Mouse (Mus musculus) limb, embryonic 11.5 days (tissue): Measurements from ENCODE around the gene Vill. TPM values are rescaled to one million over a fixed set of nuclear protein-coding genes. Genes with fewer than 3 reads are reported as not detected.
A peak's percentile ranks its signal among the peaks of the same experiment; 100 is the strongest.

ENCODE experiments used
- ATAC-seq: fragments of 200-750 bp; cut with Nextera tagmentation; 2 replicates; pipeline ENCODE4 v1.8.0; 2017; ENCODE audit warnings: low read depth; ENCODE audit not compliant: insufficient number of reproducible peaks, low FRiP score, low TSS enrichment
- DNase-seq: peaks from one replicate; pipeline ENCODE4 v3.0.0-alpha.2; 2015; ENCODE audit warnings: low spot score
- H3K27ac ChIP-seq: fragments of 300-500 bp; sonication (generic); replicated peaks from 2 replicates; pipeline ENCODE4 v1.5.1; 2014; ENCODE audit warnings: low read depth, mild to moderate bottlenecking, low read length
- H3K27me3 ChIP-seq: fragments of 300-500 bp; sonication (generic); 2 replicates; pipeline ENCODE4 v1.6.1; 2014; ENCODE audit warnings: mild to moderate bottlenecking, low read length, mixed read lengths; ENCODE audit not compliant: control insufficient read depth, insufficient read depth
- H3K36me3 ChIP-seq: fragments of 300-500 bp; sonication (generic); 2 replicates; pipeline ENCODE4 v1.6.1; 2014; ENCODE audit warnings: mild to moderate bottlenecking, low read length, moderate library complexity, mixed read lengths; ENCODE audit not compliant: control insufficient read depth, insufficient read depth
- H3K4me1 ChIP-seq: fragments of 300-500 bp; sonication (generic); 2 replicates; pipeline ENCODE4 v1.6.1; 2014; ENCODE audit warnings: low read length, mixed read lengths; ENCODE audit not compliant: control insufficient read depth, insufficient read depth
- H3K4me2 ChIP-seq: fragments of 300-500 bp; sonication (generic); 2 replicates; pipeline ENCODE4 v1.6.1; 2014; ENCODE audit warnings: low read depth, mild to moderate bottlenecking, moderate library complexity; ENCODE audit not compliant: severe bottlenecking
- H3K4me3 ChIP-seq: fragments of 300-500 bp; sonication (generic); 2 replicates; pipeline ENCODE4 v1.5.1; 2014; ENCODE audit warnings: low read depth, low read length
- H3K9ac ChIP-seq: fragments of 300-500 bp; sonication (generic); 2 replicates; pipeline ENCODE4 v1.6.1; 2014; ENCODE audit warnings: mild to moderate bottlenecking, low read length
- H3K9me3 ChIP-seq: fragments of 300-500 bp; sonication (generic); 2 replicates; pipeline ENCODE4 v1.6.1; 2016; ENCODE audit warnings: low read length; ENCODE audit not compliant: control insufficient read depth
- WGBS: fragments of 180-500 bp; shearing (Covaris S2); extraction: QIAGEN DNeasy Blood & Tissue Kit; methylation state at CpG from one replicate; pipeline ENCODE4 v1.1.7; 2014; 5-methylcytosine and 5-hydroxymethylcytosine counted together
- polyA plus RNA-seq: library from polyadenylated mRNA; unstranded; fragments of >200 nt; fragmentation: Nextera tagmentation; extraction: Ambion mirVana; gene quantifications from 2 replicates; pipeline ENCODE4 v1.2.1, GENCODE M21; 2014

Gene Vill
- polyA plus RNA-seq, 1 experiment from 2014 or later: 26.5 TPM

- 73% methylated on average over 14 of the region's 14 CpGs for WGBS
- no peaks in the 10 kb centered on the region for H3K27me3 ChIP-seq
- no peak overlapping the region for H3K4me2 ChIP-seq
- no peaks in the 10 kb centered on the region for H3K36me3 ChIP-seq
- no peaks in the 10 kb centered on the region for H3K9me3 ChIP-seq
- DNase-seq (no peak), ATAC-seq (no peak)
- H3K4me1 ChIP-seq: peaks cover 32% of the 10 kb centered on the region
- no peak overlapping the region for H3K9ac ChIP-seq
- H3K27ac ChIP-seq: peak overlapping the region; percentile 56; the same call in 1 of the 2 replicates
- no peak overlapping the region for H3K4me3 ChIP-seq
These were observed 20.8 kb upstream of the Vill start for GRCm38 (mm10) chr9:119031772-119032171.

GRCm38 (mm10) chr9:119032538-119032937 is 20.0 kb upstream of the Vill start:
- Histone ChIP-seq H3K4me2 (no peak overlapping the region), H3K36me3 (no peaks in the 10 kb centered on the region), H3K4me1 (peaks cover 32% of the 10 kb centered on the region), H3K9me3 (no peaks in the 10 kb centered on the region), H3K4me3 (no peak overlapping the region), H3K27ac (peak overlapping the region; percentile 56), H3K9ac (no peak overlapping the region), H3K27me3 (no peaks in the 10 kb centered on the region)
- 56% methylated on average over 9 of the region's 9 CpGs for WGBS
- DNase-seq (no peak), ATAC-seq (no peak)

- DNase-seq (peak; percentile 49), ATAC-seq (no peak; the same call in 1 of the 2 replicates)
- Histone ChIP-seq H3K27ac (peak overlapping the region; percentile 56), H3K9ac (no peak overlapping the region; the same call in 1 of the 2 replicates), H3K27me3 (no peaks in the 10 kb centered on the region), H3K36me3 (no peaks in the 10 kb centered on the region), H3K4me3 (no peak overlapping the region), H3K4me1 (peaks cover 32% of the 10 kb centered on the region), H3K9me3 (no peaks in the 10 kb centered on the region), H3K4me2 (no peak overlapping the region)
- 81% methylated on average over 19 of the region's 19 CpGs for whole genome bisulfite sequencing
These were observed 19.3 kb upstream of the Vill start for GRCm38 (mm10) chr9:119033111-119033921.

- no peak overlapping the region for H3K4me3 ChIP-seq
- ATAC-seq (no peak), DNase-seq (no peak)
- no peak overlapping the region for H3K4me2 ChIP-seq
- 78% methylated on average over 8 of the region's 8 CpGs for WGBS
- peak overlapping the region; percentile 51 for H3K27ac ChIP-seq
- H3K27me3 ChIP-seq: no peaks in the 10 kb centered on the region
- no peaks in the 10 kb centered on the region for H3K9me3 ChIP-seq
- H3K9ac ChIP-seq: no peak overlapping the region
- peaks cover 32% of the 10 kb centered on the region for H3K4me1 ChIP-seq
- H3K36me3 ChIP-seq: no peaks in the 10 kb centered on the region
These were observed 18.5 kb upstream of the Vill start for GRCm38 (mm10) chr9:119034069-119034468.

GRCm38 (mm10) chr9:119034676-119035665 is 17.6 kb upstream of the Vill start:
- no peak for DNase-seq
- no peaks in the 10 kb centered on the region for H3K27me3 ChIP-seq

GRCm38 (mm10) chr9:119035836-119036235 is 16.7 kb upstream of the Vill start:
- Histone ChIP-seq H3K9me3 (no peaks in the 10 kb centered on the region), H3K4me1 (peaks cover 32% of the 10 kb centered on the region), H3K27ac (no peak overlapping the region), H3K27me3 (no peaks in the 10 kb centered on the region), H3K9ac (no peak overlapping the region), H3K4me2 (no peak overlapping the region), H3K36me3 (peaks cover 4% of the 10 kb centered on the region), H3K4me3 (no peak overlapping the region)
- WGBS: 86% methylated on average over 7 of the region's 7 CpGs
- DNase-seq (no peak), ATAC-seq (no peak)

More at GRCm38 (mm10) chr9:119034676-119035665, 17.6 kb upstream of the Vill start:
- H3K9ac ChIP-seq: no peak overlapping the region
- ATAC-seq: no peak
- no peak overlapping the region for H3K4me3 ChIP-seq
- H3K4me2 ChIP-seq: no peak overlapping the region
- H3K36me3 ChIP-seq: no peaks in the 10 kb centered on the region; the same call in 1 of the 2 replicates
- H3K9me3 ChIP-seq: no peaks in the 10 kb centered on the region
- peaks cover 32% of the 10 kb centered on the region for H3K4me1 ChIP-seq
- no peak overlapping the region; the same call in 1 of the 2 replicates for H3K27ac ChIP-seq
- WGBS: 79% methylated on average over 29 of the region's 29 CpGs

GRCm38 (mm10) chr9:119037076-119037730 is 15.4 kb upstream of the Vill start:
- DNase-seq (no peak), ATAC-seq (no peak)
- Histone ChIP-seq H3K4me3 (no peak overlapping the region), H3K4me2 (no peak overlapping the region), H3K9ac (no peak overlapping the region), H3K9me3 (no peaks in the 10 kb centered on the region), H3K27me3 (no peaks in the 10 kb centered on the region), H3K36me3 (peaks cover 4% of the 10 kb centered on the region), H3K27ac (no peak overlapping the region), H3K4me1 (peaks cover 22% of the 10 kb centered on the region)
- WGBS: 78% methylated on average over 15 of the region's 15 CpGs

- ATAC-seq (no peak), DNase-seq (no peak)
- Histone ChIP-seq H3K4me1 (peaks cover 9% of the 10 kb centered on the region), H3K4me3 (no peak overlapping the region), H3K9ac (no peak overlapping the region), H3K9me3 (no peaks in the 10 kb centered on the region), H3K27ac (no peak overlapping the region), H3K4me2 (no peak overlapping the region), H3K36me3 (peaks cover 4% of the 10 kb centered on the region), H3K27me3 (no peaks in the 10 kb centered on the region)
- WGBS: 92% methylated on average over 3 of the region's 3 CpGs
These were observed 14.0 kb upstream of the Vill start for GRCm38 (mm10) chr9:119038574-119038973.
